Mouse (Mus musculus) liver, embryonic 12.5 days (tissue): ENCODE results near the gene Ppard. TPM values are rescaled to one million over a fixed set of nuclear protein-coding genes. Genes with fewer than 3 reads are reported as not detected.

Experiments used
- ATAC-seq: fragments of 200-750 bp; cut with Nextera tagmentation; 2 replicates; pipeline ENCODE4 v1.8.0; 2017; ENCODE audit warnings: moderate number of reproducible peaks, mild to moderate bottlenecking, moderate library complexity
- H3K27ac ChIP-seq: fragments of 300-500 bp; sonication (generic); 2 replicates; pipeline ENCODE4 v1.5.1; 2016; ENCODE audit warnings: mild to moderate bottlenecking
- H3K27me3 ChIP-seq: fragments of 300-500 bp; sonication (generic); replicated peaks from 2 replicates; pipeline ENCODE4 v1.6.1; 2016; ENCODE audit warnings: mild to moderate bottlenecking, moderate library complexity
- H3K36me3 ChIP-seq: fragments of 300-500 bp; sonication (generic); 2 replicates; pipeline ENCODE4 v1.6.1; 2016; ENCODE audit warnings: mild to moderate bottlenecking, moderate library complexity
- H3K4me1 ChIP-seq: fragments of 300-500 bp; sonication (generic); 2 replicates; pipeline ENCODE4 v1.6.1; 2016
- H3K4me2 ChIP-seq: fragments of 300-500 bp; sonication (generic); 2 replicates; pipeline ENCODE4 v1.6.1; 2016; ENCODE audit warnings: mild to moderate bottlenecking, moderate library complexity
- H3K4me3 ChIP-seq: fragments of 300-500 bp; sonication (generic); 2 replicates; pipeline ENCODE4 v1.5.1; 2016; ENCODE audit warnings: mild to moderate bottlenecking, moderate library complexity
- H3K9ac ChIP-seq: fragments of 300-500 bp; sonication (generic); 2 replicates; pipeline ENCODE4 v1.6.1; 2016; ENCODE audit warnings: mild to moderate bottlenecking, moderate library complexity
- H3K9me3 ChIP-seq: fragments of 300-500 bp; sonication (generic); replicated peaks from 2 replicates; pipeline ENCODE4 v1.6.1; 2016; ENCODE audit warnings: mild to moderate bottlenecking, moderate library complexity
- WGBS: fragments of 180-500 bp; shearing (Covaris S2); methylation state at CpG from one replicate; pipeline ENCODE4 v1.1.7; 2016; ENCODE audit not compliant: insufficient replicate concordance; 5-methylcytosine and 5-hydroxymethylcytosine counted together
- polyA plus RNA-seq: library from polyadenylated mRNA; unstranded; fragments of >200 nt; fragmentation: Nextera tagmentation; extraction: Ambion mirVana; gene quantifications from 2 replicates; pipeline ENCODE4 v1.2.1, GENCODE M21; 2016

Ppard gene
- polyA plus RNA-seq, 1 experiment from 2014 or later, result 2.0 TPM

GRCm38 (mm10) chr17:28244714-28245113, 12.2 kb downstream of the Ppard start:
- Histone ChIP-seq H3K27ac (peak overlapping the region; percentile 41; the same call in 1 of the 2 replicates), H3K9me3 (no peaks in the 10 kb centered on the region), H3K4me2 (no peak overlapping the region), H3K36me3 (peaks cover 58% of the 10 kb centered on the region), H3K4me3 (no peak overlapping the region), H3K4me1 (peaks cover 66% of the 10 kb centered on the region), H3K27me3 (no peaks in the 10 kb centered on the region), H3K9ac (no peak overlapping the region)
- 60% methylated on average over 6 of the region's 6 CpGs for WGBS
- ATAC-seq, result no peak

DNA sequence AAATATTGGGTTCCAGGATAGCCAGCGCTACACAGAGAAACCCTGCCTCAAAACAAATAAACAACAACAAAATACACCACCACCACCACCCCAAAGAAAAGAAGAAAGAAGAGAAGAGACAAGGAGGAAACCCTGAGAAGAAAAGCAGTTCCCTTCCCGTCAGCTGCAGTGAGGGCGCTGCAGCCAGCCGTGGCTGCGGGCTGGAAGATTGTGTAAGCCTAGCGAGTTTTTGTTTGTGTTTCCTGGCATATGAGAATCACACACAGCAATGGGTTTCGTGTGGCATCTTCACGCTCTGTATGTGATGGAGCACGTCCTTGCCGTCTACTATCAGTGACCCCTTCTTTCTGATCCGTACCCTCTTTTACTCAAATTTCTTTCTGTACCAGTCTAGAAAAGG, 14.1 kb downstream of the Ppard start:
- Histone ChIP-seq H3K4me2 (no peak overlapping the region), H3K4me1 (peaks cover 66% of the 10 kb centered on the region)

DNA sequence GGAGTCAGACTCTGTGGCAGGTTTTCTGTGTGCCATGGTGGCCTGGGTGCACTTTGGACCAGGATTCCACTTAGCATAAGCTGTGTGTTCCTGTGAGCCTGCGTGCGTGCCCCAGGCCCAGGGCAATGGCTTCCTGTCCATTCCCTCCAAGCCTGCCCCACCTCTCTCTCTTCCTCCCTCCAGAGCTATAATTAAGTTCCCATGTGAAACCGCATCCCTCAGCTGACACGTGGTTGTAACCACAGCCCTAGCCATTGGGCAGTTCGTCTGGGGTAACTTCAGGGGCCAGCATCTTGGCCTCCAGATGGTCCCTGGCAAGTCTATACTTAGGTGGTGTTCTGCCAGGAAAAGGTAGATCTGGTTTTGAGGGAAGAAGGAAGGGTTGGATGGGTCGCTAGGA, 15.1 kb downstream of the Ppard start:
- peak; percentile 37; the same call in 1 of the 2 replicates for ATAC-seq
- Histone ChIP-seq H3K36me3 (peaks cover 53% of the 10 kb centered on the region), H3K4me2 (peak overlapping the region; percentile 12; the same call in 1 of the 2 replicates), H3K9ac (no peak overlapping the region), H3K4me3 (no peak overlapping the region), H3K9me3 (no peaks in the 10 kb centered on the region), H3K27me3 (no peaks in the 10 kb centered on the region), H3K4me1 (peaks cover 75% of the 10 kb centered on the region), H3K27ac (peak overlapping the region; percentile 30; the same call in 1 of the 2 replicates)
- 30% methylated on average over 6 of the region's 6 CpGs for WGBS

More for the DNA sequence above, 14.1 kb downstream of the Ppard start:
- Histone ChIP-seq H3K9me3 (no peaks in the 10 kb centered on the region), H3K4me3 (no peak overlapping the region), H3K36me3 (peaks cover 53% of the 10 kb centered on the region), H3K27me3 (no peaks in the 10 kb centered on the region), H3K27ac (0 out of 2 replicates have a peak overlapping the region, but pooled peaks have one; percentile 4), H3K9ac (no peak overlapping the region)
- no peak for ATAC-seq
- 46% methylated on average over 11 of the region's 11 CpGs for WGBS

- ATAC-seq, result no peak
- Histone ChIP-seq H3K9ac (no peak overlapping the region), H3K4me2 (no peak overlapping the region), H3K4me1 (peaks cover 79% of the 10 kb centered on the region), H3K27ac (no peak overlapping the region), H3K36me3 (peaks cover 41% of the 10 kb centered on the region), H3K27me3 (no peaks in the 10 kb centered on the region), H3K4me3 (no peak overlapping the region), H3K9me3 (no peaks in the 10 kb centered on the region)
- 44% methylated on average over 12 of the region's 12 CpGs for WGBS
Observed at GRCm38 (mm10) chr17:28249062-28249461, 16.6 kb downstream of the Ppard start.

- H3K9ac ChIP-seq, result no peak overlapping the region
- H3K27ac ChIP-seq, result 0 out of 2 replicates have a peak overlapping the region, but pooled peaks have one; percentile 22
- no peak for ATAC-seq
- H3K4me1 ChIP-seq, result peaks cover 78% of the 10 kb centered on the region
- H3K36me3 ChIP-seq, result peaks cover 30% of the 10 kb centered on the region
- H3K4me2 ChIP-seq, result no peak overlapping the region
- H3K27me3 ChIP-seq, result no peaks in the 10 kb centered on the region
- 58% methylated on average over 12 of the region's 12 CpGs for WGBS
- H3K9me3 ChIP-seq, result no peaks in the 10 kb centered on the region
- H3K4me3 ChIP-seq, result no peak overlapping the region
Observed at GRCm38 (mm10) chr17:28251579-28252280, 19.2 kb downstream of the Ppard start.

- ATAC-seq, result no peak
- peaks cover 30% of the 10 kb centered on the region for H3K36me3 ChIP-seq
- no peak overlapping the region for H3K27ac ChIP-seq
- WGBS, result 78% methylated on average over 5 of the region's 5 CpGs
- no peak overlapping the region for H3K4me2 ChIP-seq
- peaks cover 78% of the 10 kb centered on the region for H3K4me1 ChIP-seq
- no peaks in the 10 kb centered on the region for H3K27me3 ChIP-seq
- H3K9ac ChIP-seq, result no peak overlapping the region
- H3K9me3 ChIP-seq, result no peaks in the 10 kb centered on the region
- H3K4me3 ChIP-seq, result no peak overlapping the region
Observed at GRCm38 (mm10) chr17:28252281-28252648, 19.8 kb downstream of the Ppard start.

DNA sequence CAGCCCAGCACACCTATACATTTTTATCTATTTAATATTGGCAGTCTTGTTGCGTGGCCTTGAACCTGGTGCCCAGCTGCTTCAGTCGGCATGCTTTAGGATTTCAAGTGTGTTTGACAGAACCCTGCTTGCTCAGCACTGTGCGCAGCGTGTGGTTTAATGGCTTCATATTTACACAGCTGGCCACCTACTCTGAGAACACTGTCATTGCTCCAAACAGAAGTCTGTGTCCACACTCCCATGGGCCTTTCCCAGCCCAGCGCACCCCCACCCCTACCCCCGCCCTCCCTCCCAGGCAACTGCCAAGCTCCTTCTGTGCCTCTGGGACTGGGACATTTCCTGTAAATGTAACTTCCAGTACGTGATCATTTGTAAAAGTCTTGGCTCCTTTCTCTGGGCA, 20.7 kb downstream of the Ppard start:
- WGBS, result 79% methylated on average over 7 of the region's 7 CpGs
- Histone ChIP-seq H3K27ac (no peak overlapping the region), H3K4me1 (peaks cover 80% of the 10 kb centered on the region), H3K4me2 (no peak overlapping the region), H3K36me3 (peaks cover 30% of the 10 kb centered on the region), H3K9me3 (no peaks in the 10 kb centered on the region), H3K9ac (no peak overlapping the region), H3K4me3 (no peak overlapping the region), H3K27me3 (no peaks in the 10 kb centered on the region)
- ATAC-seq, result no peak

DNA sequence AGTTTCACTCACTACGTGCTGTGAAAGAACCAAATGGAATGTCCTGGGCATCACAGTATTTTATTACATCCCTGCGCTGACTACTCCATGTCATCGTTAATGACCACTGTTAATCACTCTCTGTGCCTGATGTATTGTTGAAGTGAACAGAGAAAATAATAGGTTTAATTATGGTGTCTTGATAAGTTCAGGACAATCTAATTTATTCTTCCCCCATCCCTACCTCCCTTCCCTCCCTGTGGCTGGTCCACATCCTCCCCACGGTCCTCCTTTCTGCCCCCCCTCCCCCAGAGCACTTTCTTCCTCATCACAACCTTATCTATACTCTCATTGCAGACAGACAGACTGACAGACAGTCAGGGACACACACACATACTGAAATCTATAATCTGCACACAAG, 22.3 kb downstream of the Ppard start:
- Histone ChIP-seq H3K9me3 (no peaks in the 10 kb centered on the region), H3K4me3 (no peak overlapping the region), H3K4me2 (no peak overlapping the region), H3K4me1 (peaks cover 76% of the 10 kb centered on the region), H3K36me3 (peaks cover 38% of the 10 kb centered on the region), H3K27ac (no peak overlapping the region), H3K27me3 (no peaks in the 10 kb centered on the region), H3K9ac (no peak overlapping the region)
- no peak for ATAC-seq
- WGBS, result 51% methylated on average over 4 of the region's 4 CpGs

GRCm38 (mm10) chr17:28255651-28256050, 23.2 kb downstream of the Ppard start:
- Histone ChIP-seq H3K4me3 (no peak overlapping the region), H3K27ac (peak overlapping the region; percentile 61), H3K4me1 (peaks cover 84% of the 10 kb centered on the region), H3K9ac (peak overlapping the region; percentile 34; the same call in 1 of the 2 replicates), H3K9me3 (no peaks in the 10 kb centered on the region), H3K4me2 (no peak overlapping the region), H3K27me3 (no peaks in the 10 kb centered on the region), H3K36me3 (peaks cover 34% of the 10 kb centered on the region)
- no peak for ATAC-seq
- WGBS, result 23% methylated on average over 5 of the region's 5 CpGs

DNA sequence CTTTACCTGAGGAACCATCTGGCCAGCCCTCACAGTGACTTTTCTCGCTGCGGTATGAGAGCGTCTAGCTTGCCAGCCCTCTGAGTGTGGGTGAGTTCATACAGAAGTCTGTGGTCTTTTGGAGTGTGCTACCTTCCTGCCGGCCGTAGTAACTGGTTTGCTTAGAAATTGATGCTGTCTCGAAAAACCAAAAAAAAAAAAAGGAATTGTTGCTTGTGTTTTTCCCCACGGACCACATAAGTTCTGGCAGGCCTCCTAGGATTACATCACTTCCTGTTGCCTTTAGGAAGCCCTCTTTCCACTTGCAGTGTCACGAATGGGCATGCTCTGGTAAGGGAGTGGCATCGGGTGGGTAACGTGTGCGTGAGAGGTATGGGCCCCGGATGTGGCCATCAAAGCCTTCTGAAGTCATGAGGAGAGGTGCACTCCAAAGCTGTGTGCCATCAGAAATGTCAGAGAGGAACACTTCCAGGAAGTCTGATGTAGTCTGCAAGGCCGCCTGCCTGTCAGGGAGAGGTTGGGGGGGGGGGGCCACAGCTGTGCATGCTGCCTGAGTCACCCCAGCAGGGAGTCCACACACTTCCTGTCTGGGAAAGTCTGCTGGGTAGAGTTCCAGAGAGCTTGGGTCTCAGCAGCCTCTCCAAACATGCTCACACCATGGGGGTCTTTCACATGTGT, 24.3 kb downstream of the Ppard start:
- H3K4me1 ChIP-seq, result peaks cover 86% of the 10 kb centered on the region
- WGBS, result 33% methylated on average over 13 of the region's 13 CpGs
- H3K27me3 ChIP-seq, result no peaks in the 10 kb centered on the region
- no peak overlapping the region for H3K4me3 ChIP-seq
- H3K27ac ChIP-seq, result peak overlapping the region; percentile 61
- H3K9ac ChIP-seq, result 0 out of 2 replicates have a peak overlapping the region, but pooled peaks have one; percentile 1
- H3K4me2 ChIP-seq, result peak overlapping the region; percentile 27
- ATAC-seq, result no peak
- peaks cover 22% of the 10 kb centered on the region for H3K36me3 ChIP-seq
- no peaks in the 10 kb centered on the region for H3K9me3 ChIP-seq

- Histone ChIP-seq H3K36me3 (peaks cover 13% of the 10 kb centered on the region), H3K9me3 (no peaks in the 10 kb centered on the region), H3K27me3 (no peaks in the 10 kb centered on the region), H3K4me1 (peaks cover 77% of the 10 kb centered on the region), H3K27ac (0 out of 2 replicates have a peak overlapping the region, but pooled peaks have one; percentile 32), H3K4me3 (no peak overlapping the region), H3K9ac (no peak overlapping the region), H3K4me2 (no peak overlapping the region)
- 82% methylated on average over 9 of the region's 9 CpGs for WGBS
- no peak for ATAC-seq
Observed at GRCm38 (mm10) chr17:28258325-28258724, 25.8 kb downstream of the Ppard start.

GRCm38 (mm10) chr17:28259890-28260542, 27.5 kb downstream of the Ppard start:
- ATAC-seq, result peak; percentile 23; the same call in 1 of the 2 replicates
- Histone ChIP-seq H3K4me3 (no peak overlapping the region), H3K4me1 (peaks cover 78% of the 10 kb centered on the region), H3K36me3 (peaks cover 13% of the 10 kb centered on the region), H3K27me3 (no peaks in the 10 kb centered on the region), H3K27ac (no peak overlapping the region), H3K4me2 (no peak overlapping the region), H3K9ac (no peak overlapping the region), H3K9me3 (no peaks in the 10 kb centered on the region)
- 58% methylated on average over 16 of the region's 16 CpGs for WGBS
